Mouse (Mus musculus) embryonic facial prominence, embryonic 11.5 days (tissue): ENCODE measurements around the gene Grrp1. TPM values are rescaled to one million over a fixed set of nuclear protein-coding genes. Genes with fewer than 3 reads are reported as not detected.

Experiments
- ATAC-seq: fragments of 200-750 bp; cut with Nextera tagmentation; replicated peaks from 2 replicates; pipeline ENCODE4 v1.8.0; 2017; ENCODE audit warnings: low read depth; ENCODE audit not compliant: insufficient number of reproducible peaks, low FRiP score, low TSS enrichment
- DNase-seq: peaks from one replicate; pipeline ENCODE4 v3.0.0-alpha.2; 2015; ENCODE audit warnings: low spot score
- H3K27ac ChIP-seq: fragments of 300-500 bp; sonication (generic); replicated peaks from 2 replicates; pipeline ENCODE4 v1.5.1; 2014; ENCODE audit warnings: mild to moderate bottlenecking, low read depth, low read length, control low read depth
- H3K27me3 ChIP-seq: fragments of 300-500 bp; sonication (generic); 2 replicates; pipeline ENCODE4 v1.6.1; 2014; ENCODE audit warnings: mild to moderate bottlenecking, low read length, moderate library complexity, mixed read lengths; ENCODE audit not compliant: control insufficient read depth, insufficient read depth
- H3K36me3 ChIP-seq: fragments of 300-500 bp; sonication (generic); replicated peaks from 2 replicates; pipeline ENCODE4 v1.6.1; 2014; ENCODE audit warnings: low read depth, mild to moderate bottlenecking, low read length, moderate library complexity, mixed read lengths; ENCODE audit not compliant: control insufficient read depth, insufficient read depth
- H3K4me1 ChIP-seq: fragments of 300-500 bp; sonication (generic); 2 replicates; pipeline ENCODE4 v1.6.1; 2014; ENCODE audit warnings: low read length, mixed read lengths; ENCODE audit not compliant: control insufficient read depth, insufficient read depth
- H3K4me2 ChIP-seq: fragments of 300-500 bp; sonication (generic); 2 replicates; pipeline ENCODE4 v1.6.1; 2014; ENCODE audit warnings: low read depth, mild to moderate bottlenecking, control low read depth, low read length, moderate library complexity
- H3K4me3 ChIP-seq: fragments of 300-500 bp; sonication (generic); 2 replicates; pipeline ENCODE4 v1.5.1; 2014; ENCODE audit warnings: low read depth, low read length, control low read depth
- H3K9ac ChIP-seq: fragments of 300-500 bp; sonication (generic); replicated peaks from 2 replicates; pipeline ENCODE4 v1.6.1; 2014; ENCODE audit warnings: mild to moderate bottlenecking, control low read depth, low read length
- H3K9me3 ChIP-seq: fragments of 300-500 bp; sonication (generic); replicated peaks from 2 replicates; pipeline ENCODE4 v1.6.1; 2016; ENCODE audit warnings: mild to moderate bottlenecking, low read length, inconsistent platforms, mixed read lengths; ENCODE audit not compliant: control insufficient read depth
- WGBS: fragments of 180-500 bp; shearing (Covaris S2); extraction: QIAGEN DNeasy Blood & Tissue Kit; methylation state at CpG from one replicate; pipeline ENCODE4 v1.1.7; 2014; 5-methylcytosine and 5-hydroxymethylcytosine counted together
- polyA plus RNA-seq: library from polyadenylated mRNA; unstranded; fragments of >200 nt; fragmentation: Nextera tagmentation; extraction: Ambion mirVana; gene quantifications from 2 replicates; pipeline ENCODE4 v1.2.1, GENCODE M21; 2014

The Grrp1 gene
- polyA plus RNA-seq, 1 experiment from 2014 or later = 5.7 TPM

GRCm38 (mm10) chr4:134252131-134252910, 1.6 kb downstream of the Grrp1 start:
- WGBS = 4% methylated on average over 22 of the region's 22 CpGs
- Histone ChIP-seq H3K36me3 (no peaks in the 10 kb centered on the region), H3K9ac (peak overlapping the region; percentile 75), H3K27ac (no peak overlapping the region), H3K4me1 (peaks cover 22% of the 10 kb centered on the region), H3K27me3 (peaks cover 35% of the 10 kb centered on the region), H3K9me3 (no peaks in the 10 kb centered on the region), H3K4me3 (peak overlapping the region; percentile 50), H3K4me2 (peak overlapping the region; percentile 95)
- DNase-seq (peak; percentile 36), ATAC-seq (no peak)

- WGBS = under 1% methylated on average over 77 of the region's 91 CpGs
- Histone ChIP-seq H3K4me3 (peak overlapping the region; percentile 50), H3K9me3 (no peaks in the 10 kb centered on the region), H3K4me1 (peaks cover 15% of the 10 kb centered on the region), H3K9ac (peak overlapping the region; percentile 75), H3K36me3 (no peaks in the 10 kb centered on the region), H3K27me3 (peaks cover 35% of the 10 kb centered on the region), H3K4me2 (peak overlapping the region; percentile 95), H3K27ac (no peak overlapping the region)
- no peak for ATAC-seq
- DNase-seq = peak; percentile 63
These were observed 2.4 kb downstream of the Grrp1 start for GRCm38 (mm10) chr4:134251241-134252130.

- Histone ChIP-seq H3K4me3 (peak overlapping the region; percentile 50), H3K27me3 (peaks cover 35% of the 10 kb centered on the region), H3K9me3 (no peaks in the 10 kb centered on the region), H3K36me3 (no peaks in the 10 kb centered on the region), H3K27ac (no peak overlapping the region), H3K9ac (peak overlapping the region; percentile 75), H3K4me1 (peaks cover 10% of the 10 kb centered on the region), H3K4me2 (peak overlapping the region; percentile 95)
- WGBS = 8% methylated on average over 10 of the region's 10 CpGs
- no peak for ATAC-seq
- DNase-seq = no peak
These were observed 3.0 kb downstream of the Grrp1 start for GRCm38 (mm10) chr4:134250930-134251240.

DNA sequence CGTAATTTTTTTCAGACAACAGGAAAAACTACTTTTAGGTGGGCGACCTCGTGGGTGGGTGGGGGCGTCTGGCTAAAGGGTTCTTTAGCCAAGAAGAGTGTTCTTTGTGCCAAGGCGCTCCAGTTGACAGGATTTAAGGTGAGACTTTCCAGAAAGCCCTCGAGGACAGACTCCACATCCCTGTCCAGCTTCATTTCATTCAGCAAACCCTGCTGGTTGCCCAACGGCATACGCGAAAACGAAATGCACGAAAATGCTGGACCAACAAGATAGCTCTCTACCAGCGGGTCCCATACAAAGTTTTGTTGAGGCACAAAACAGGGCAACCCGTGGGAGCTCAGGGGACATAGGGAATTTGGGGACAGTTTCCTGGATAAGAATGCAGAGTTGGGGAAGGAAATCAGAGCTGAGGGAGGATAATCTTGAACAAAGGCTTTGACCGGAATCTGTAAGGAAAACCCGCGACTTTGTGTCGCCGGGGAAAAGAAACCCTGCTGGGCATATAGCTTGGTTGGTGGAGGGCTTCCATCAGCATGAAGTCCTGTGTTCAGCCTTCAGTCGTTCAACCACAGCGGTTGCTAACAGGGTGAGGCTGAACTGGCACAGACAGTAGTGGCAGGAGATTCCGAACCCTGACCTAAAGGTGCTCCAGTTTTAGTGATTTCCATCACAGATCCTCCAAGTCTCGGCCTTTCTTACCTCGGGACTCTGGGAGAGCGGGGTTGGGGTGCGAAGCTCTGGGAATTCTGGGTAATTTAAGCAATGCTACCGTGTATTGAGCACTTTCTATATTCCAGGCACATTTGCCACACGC, 3.6 kb downstream of the Grrp1 start:
- no peaks in the 10 kb centered on the region for H3K9me3 ChIP-seq
- DNase-seq (peak; percentile 22), ATAC-seq (no peak)
- peak overlapping the region; percentile 95 for H3K4me2 ChIP-seq
- H3K27ac ChIP-seq = no peak overlapping the region
- peaks cover 35% of the 10 kb centered on the region for H3K27me3 ChIP-seq
- no peak overlapping the region for H3K9ac ChIP-seq
- H3K4me3 ChIP-seq = peak overlapping the region; percentile 27
- WGBS = 5% methylated on average over 27 of the region's 27 CpGs
- peaks cover 10% of the 10 kb centered on the region for H3K4me1 ChIP-seq
- H3K36me3 ChIP-seq = no peaks in the 10 kb centered on the region

GRCm38 (mm10) chr4:134249651-134250050, 4.3 kb downstream of the Grrp1 start:
- Histone ChIP-seq H3K36me3 (no peaks in the 10 kb centered on the region), H3K4me1 (peaks cover 8% of the 10 kb centered on the region), H3K4me3 (peak overlapping the region; percentile 27), H3K27ac (no peak overlapping the region), H3K27me3 (peaks cover 35% of the 10 kb centered on the region), H3K4me2 (peak overlapping the region; percentile 68), H3K9me3 (no peaks in the 10 kb centered on the region), H3K9ac (no peak overlapping the region)
- peak; percentile 86 for DNase-seq
- ATAC-seq = 0 out of 2 replicates have a peak, but pooled peaks have one; percentile 35
- WGBS = under 1% methylated on average over 30 of the region's 30 CpGs

- H3K9ac ChIP-seq = peak within 1 kb of the TSS; percentile 13
- H3K27me3 ChIP-seq = peaks cover 20% of the 10 kb centered on the region
- peak within 1 kb of the TSS; percentile 88 for H3K4me2 ChIP-seq
- no peaks in the 10 kb centered on the region for H3K36me3 ChIP-seq
- peaks cover 2% of the 10 kb centered on the region for H3K4me1 ChIP-seq
- ATAC-seq = no peak
- H3K9me3 ChIP-seq = no peaks in the 10 kb centered on the region
- 67% methylated on average over 7 of the region's 7 CpGs for WGBS
- no peak within 1 kb of the TSS for H3K27ac ChIP-seq
- no peak for DNase-seq
- peak within 1 kb of the TSS; percentile 79 for H3K4me3 ChIP-seq
These were observed 7.1 kb downstream of the Grrp1 start, which contains the start of gene Gm30191 for GRCm38 (mm10) chr4:134246719-134247258. TSS of gene Gm30191 (plus strand) at chr4:134246935.

DNA sequence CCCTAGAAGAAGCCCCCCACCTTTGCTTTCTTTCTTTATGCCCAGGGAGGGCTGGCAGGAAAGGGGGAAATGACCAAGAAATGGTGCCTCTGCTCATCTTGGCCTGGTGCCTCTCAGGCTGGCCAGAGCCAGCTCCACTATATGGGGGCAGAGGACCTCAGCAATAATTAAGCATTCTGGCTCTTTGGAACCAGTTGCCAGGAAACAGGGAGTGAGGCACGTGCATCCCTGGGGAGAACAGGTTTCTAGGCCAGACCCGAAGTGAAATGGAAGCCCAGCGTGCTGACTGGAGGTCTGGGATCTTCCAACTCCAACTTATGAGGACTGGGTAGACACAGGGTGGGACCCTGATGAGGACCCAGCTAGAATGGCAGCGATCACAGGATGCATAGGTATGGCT, 7.7 kb downstream of the Grrp1 start:
- DNase-seq (no peak), ATAC-seq (no peak)
- Histone ChIP-seq H3K36me3 (no peaks in the 10 kb centered on the region), H3K4me3 (no peak overlapping the region), H3K9ac (no peak overlapping the region), H3K27me3 (peaks cover 15% of the 10 kb centered on the region), H3K9me3 (no peaks in the 10 kb centered on the region), H3K27ac (no peak overlapping the region), H3K4me1 (no peaks in the 10 kb centered on the region; the same call in none of the 2 replicates), H3K4me2 (no peak overlapping the region)
- WGBS = 32% methylated on average over 4 of the region's 4 CpGs
